Mouse (Mus musculus): ENCODE data around the gene Tbc1d30. TPM values are rescaled to one million over a fixed set of nuclear protein-coding genes. Genes with fewer than 3 reads are reported as not detected.

Tbc1d30 gene
- polyA plus RNA-seq, 1 experiment from 2014 or later: 1.1 TPM

DNA sequence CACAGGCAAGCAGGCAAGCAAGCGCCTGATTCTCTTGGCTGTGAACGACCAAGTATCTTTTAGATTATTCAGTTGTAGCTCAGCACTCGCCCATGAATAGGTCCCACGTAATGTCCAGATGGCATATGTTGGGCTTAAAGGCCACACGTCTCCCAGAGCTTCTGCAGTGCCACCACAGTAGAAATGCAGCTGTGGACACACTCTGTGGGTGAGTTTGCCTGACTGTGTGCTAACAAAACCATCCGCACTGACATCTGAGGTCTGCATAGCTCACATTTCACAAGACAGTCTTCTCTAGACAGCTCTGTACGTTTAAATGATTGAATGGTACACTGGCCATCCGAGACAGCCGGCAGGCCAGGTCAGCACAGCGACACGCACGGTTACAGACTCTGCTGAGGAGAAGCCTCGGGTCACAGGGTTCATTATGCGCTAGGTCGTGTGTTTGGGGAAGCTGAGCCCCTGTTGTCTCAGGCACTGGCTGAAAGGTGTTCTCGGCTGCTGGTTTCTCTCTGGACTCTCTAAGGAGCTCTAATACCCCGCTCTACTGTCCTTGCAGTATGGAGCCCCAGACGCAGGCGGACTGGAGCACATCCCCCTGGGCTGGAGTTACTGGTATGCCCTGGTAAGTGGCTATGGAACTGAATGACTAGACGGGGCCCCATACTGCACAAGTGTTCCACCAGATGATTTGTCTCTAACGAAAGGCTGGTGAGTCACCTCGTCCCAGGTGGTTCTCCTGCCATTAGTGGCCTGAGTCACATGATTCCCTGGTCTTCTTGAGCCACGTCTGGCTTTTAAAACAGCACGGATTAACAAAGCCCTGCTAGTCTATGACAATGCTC, 24.8 kb upstream of the Tbc1d30 start:
- Histone ChIP-seq H3K4me3 (no peak overlapping the region), H3K27me3 (ENCODE audit: low read depth, poor library complexity, severe bottlenecking) (no peaks in the 10 kb centered on the region), H3K9me3 (replicated peaks) (no peaks in the 10 kb centered on the region), H3K36me3 (peaks cover 92% of the 10 kb centered on the region), H3K27ac (replicated peaks) (no peak overlapping the region), H3K4me1 (0 out of 2 replicates have a peak, but pooled peaks cover 3% of the 10 kb centered on the region)
- 89% methylated on average over 24 of the region's 24 CpGs for WGBS
- DNase-seq (ENCODE audit: low spot score): no peak

DNA sequence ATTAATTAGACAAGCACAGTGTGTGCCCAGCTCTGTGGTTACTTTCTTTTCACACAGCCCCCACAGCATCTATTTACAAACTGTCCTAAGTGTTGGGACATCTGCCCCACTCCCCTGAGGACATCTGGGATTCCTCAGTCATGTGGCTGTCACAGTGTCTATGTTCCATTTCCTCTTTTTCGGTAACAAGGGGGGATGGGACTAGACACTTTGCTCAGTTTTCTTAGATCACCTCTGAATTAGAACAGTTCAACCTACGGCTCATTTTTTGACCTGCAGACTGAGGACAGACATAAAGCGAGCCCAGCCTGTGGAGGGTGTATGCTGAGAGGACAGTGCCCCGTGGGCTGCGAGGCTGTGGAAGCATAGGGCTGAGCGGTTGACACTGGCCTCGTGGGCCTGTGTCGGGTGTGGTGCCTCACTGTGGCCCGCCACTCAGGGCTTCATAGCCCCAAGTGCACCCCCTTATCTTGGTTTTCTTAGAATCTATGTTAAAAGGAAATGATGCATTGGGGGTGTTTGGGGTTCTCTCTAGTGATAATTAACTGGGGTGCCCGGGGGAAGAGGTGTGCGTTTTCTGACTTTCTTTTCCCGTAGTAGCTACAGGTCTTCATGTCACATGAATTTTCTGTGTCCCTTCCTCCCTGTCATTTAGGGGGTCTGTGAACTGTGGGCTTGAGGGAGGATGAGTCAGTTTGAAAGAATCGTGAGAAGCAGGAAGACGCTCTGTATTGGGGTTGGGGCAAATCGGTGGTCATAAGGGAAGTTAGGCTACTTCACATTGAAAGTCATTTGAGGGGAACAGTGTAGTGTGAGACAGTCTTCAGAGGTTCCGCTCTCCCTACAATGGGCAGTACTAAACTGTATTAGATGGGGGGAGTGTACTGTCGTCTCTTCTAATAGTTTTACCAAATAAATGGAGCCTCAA, 23.9 kb upstream of the Tbc1d30 start:
- WGBS: 93% methylated on average over 17 of the region's 17 CpGs
- Histone ChIP-seq H3K27me3 (ENCODE audit: low read depth, poor library complexity, severe bottlenecking) (no peaks in the 10 kb centered on the region), H3K4me3 (no peak overlapping the region), H3K4me1 (0 out of 2 replicates have a peak, but pooled peaks cover 3% of the 10 kb centered on the region), H3K9me3 (replicated peaks) (no peaks in the 10 kb centered on the region), H3K27ac (replicated peaks) (no peak overlapping the region), H3K36me3 (peaks cover 92% of the 10 kb centered on the region)
- DNase-seq (ENCODE audit: low spot score): no peak

DNA sequence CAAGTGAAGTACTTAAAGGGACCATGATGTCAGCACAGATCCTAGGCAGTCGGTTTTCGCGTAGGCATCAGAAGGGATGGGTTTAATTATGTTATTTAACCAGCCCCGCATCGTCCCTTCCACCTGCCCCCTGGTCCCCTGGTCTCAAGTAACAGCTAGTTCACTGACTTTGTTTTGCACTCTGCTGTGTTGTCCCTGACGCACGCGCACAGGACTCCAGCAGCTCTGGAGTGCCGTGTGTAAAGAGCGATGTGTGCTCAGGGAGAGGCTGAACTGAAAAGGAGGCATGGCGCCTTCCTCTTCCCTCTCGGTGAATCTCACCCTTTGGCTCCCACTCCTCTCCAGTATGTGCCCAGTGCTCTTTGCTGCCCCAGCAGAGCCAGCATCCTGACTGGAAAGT, 22.9 kb upstream of the Tbc1d30 start:
- H3K9me3 ChIP-seq (replicated peaks): no peaks in the 10 kb centered on the region
- no peak for DNase-seq (ENCODE audit: low spot score)
- H3K4me1 ChIP-seq: 0 out of 2 replicates have a peak, but pooled peaks cover 4% of the 10 kb centered on the region
- H3K27me3 ChIP-seq (ENCODE audit: low read depth, poor library complexity, severe bottlenecking): no peaks in the 10 kb centered on the region
- no peak overlapping the region for H3K27ac ChIP-seq (replicated peaks)
- H3K4me3 ChIP-seq: no peak overlapping the region
- WGBS: 83% methylated on average over 12 of the region's 12 CpGs
- peaks cover 92% of the 10 kb centered on the region for H3K36me3 ChIP-seq

DNA sequence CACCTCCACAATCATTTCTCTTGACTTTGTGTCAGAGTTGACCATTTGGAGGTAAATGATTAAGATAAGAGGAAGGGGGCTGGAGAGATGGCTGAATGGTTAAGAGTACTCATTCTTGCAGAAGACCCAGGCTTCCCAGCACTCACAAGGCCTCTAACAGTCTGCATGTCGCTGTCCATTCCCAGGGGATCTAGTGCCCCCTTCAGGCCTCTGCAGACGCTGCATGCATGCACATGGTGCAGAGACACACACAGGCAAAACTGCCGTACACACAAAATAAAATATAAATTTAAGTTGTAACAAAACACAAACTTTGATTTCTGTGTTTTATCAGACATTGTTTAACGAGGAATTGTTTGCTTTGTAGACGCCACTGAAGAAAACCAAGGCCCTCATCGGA, 19.7 kb upstream of the Tbc1d30 start:
- no peak for DNase-seq (ENCODE audit: low spot score)
- Histone ChIP-seq H3K4me3 (no peak overlapping the region), H3K4me1 (peaks cover 24% of the 10 kb centered on the region), H3K27me3 (ENCODE audit: low read depth, poor library complexity, severe bottlenecking) (no peaks in the 10 kb centered on the region), H3K27ac (replicated peaks) (no peak overlapping the region), H3K36me3 (peaks cover 70% of the 10 kb centered on the region), H3K9me3 (replicated peaks) (no peaks in the 10 kb centered on the region)
- WGBS: 90% methylated on average over 6 of the region's 6 CpGs

DNA sequence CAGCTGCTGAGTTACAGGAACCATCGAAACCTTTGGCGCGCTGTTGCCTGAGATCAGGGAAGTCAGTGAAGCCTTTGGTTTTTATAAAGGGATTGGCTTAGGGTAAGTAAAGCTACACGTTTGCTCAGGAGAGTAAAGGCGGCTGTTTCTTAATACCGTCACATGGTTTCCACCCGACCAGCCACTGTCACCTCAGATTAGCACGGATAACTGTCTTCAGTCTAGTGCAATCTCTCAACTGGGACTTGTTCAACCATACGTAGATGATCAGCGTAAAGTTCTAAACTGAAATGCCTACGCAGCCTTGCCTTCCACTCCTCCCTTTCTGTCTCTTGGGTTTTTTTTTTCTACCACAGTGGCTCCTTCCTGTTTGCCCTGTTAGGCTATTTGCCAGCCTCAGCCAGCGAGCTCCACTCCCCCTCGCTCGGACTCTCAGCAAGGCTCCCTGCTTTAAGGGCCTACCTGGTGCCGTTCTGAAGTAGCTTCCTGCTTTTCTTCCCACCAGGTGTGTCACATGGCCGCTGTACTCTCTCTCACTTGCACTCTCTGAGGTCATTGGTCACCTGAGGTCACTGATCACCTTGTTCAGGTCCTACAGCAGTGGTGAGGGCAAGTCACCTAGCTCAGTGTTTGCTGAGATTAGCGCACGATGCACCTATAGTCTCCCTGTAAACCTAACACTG, 17.8 kb upstream of the Tbc1d30 start:
- Histone ChIP-seq H3K27ac (replicated peaks) (no peak overlapping the region), H3K4me3 (no peak overlapping the region), H3K9me3 (replicated peaks) (no peaks in the 10 kb centered on the region), H3K36me3 (peaks cover 52% of the 10 kb centered on the region), H3K27me3 (ENCODE audit: low read depth, poor library complexity, severe bottlenecking) (no peaks in the 10 kb centered on the region), H3K4me1 (peaks cover 38% of the 10 kb centered on the region)
- no peak for DNase-seq (ENCODE audit: low spot score)
- whole genome bisulfite sequencing: 86% methylated on average over 18 of the region's 18 CpGs

DNA sequence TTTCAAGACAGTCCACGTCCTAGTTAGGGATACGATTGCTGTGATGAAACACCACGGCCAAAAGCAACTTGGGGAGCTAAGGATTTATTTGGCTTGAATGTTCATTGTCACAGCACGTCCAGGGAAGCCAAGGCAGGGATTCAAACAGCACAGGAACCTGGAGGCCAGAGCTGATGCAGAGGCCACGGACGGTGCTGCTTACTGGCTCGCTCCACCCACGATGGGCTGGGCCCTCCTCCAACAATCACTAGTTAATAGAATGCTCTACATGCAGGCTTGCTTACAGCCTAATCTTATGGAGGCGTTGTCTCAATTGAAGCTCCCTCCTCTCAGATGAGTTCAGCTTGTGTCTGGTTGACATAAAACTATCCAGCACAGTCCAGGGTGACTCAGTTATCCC, 16.7 kb upstream of the Tbc1d30 start:
- Histone ChIP-seq H3K27ac (replicated peaks) (no peak overlapping the region), H3K36me3 (peaks cover 41% of the 10 kb centered on the region), H3K27me3 (ENCODE audit: low read depth, poor library complexity, severe bottlenecking) (no peaks in the 10 kb centered on the region), H3K4me1 (peaks cover 38% of the 10 kb centered on the region), H3K4me3 (no peak overlapping the region), H3K9me3 (replicated peaks) (no peaks in the 10 kb centered on the region)
- no peak for DNase-seq (ENCODE audit: low spot score)
- WGBS: 88% methylated on average over 9 of the region's 9 CpGs

DNA sequence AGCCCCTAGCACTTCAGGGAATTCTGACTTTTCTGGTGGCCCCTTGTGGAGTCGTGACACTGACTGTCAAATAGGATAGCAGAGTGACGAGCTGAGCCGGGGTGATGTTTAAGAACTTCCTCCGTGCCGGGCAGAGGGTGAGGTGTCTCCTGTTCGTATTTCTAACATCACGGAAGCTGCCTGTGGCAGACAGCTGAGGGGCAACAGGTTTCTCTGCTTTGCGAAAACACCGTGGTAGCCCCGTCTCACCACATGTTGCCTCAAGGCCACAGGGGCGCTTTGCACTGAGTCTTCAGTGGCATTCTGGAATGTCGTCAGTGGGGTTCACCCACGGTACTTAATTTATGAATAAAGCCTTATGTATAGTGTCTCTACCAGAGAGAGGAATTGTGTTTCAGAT, 16.2 kb upstream of the Tbc1d30 start:
- 86% methylated on average over 13 of the region's 13 CpGs for WGBS
- peaks cover 41% of the 10 kb centered on the region for H3K36me3 ChIP-seq
- no peak overlapping the region for H3K4me3 ChIP-seq
- no peak for DNase-seq (ENCODE audit: low spot score)
- no peaks in the 10 kb centered on the region for H3K27me3 ChIP-seq (ENCODE audit: low read depth, poor library complexity, severe bottlenecking)
- peaks cover 38% of the 10 kb centered on the region for H3K4me1 ChIP-seq
- no peak overlapping the region for H3K27ac ChIP-seq (replicated peaks)
- no peaks in the 10 kb centered on the region for H3K9me3 ChIP-seq (replicated peaks)

DNA sequence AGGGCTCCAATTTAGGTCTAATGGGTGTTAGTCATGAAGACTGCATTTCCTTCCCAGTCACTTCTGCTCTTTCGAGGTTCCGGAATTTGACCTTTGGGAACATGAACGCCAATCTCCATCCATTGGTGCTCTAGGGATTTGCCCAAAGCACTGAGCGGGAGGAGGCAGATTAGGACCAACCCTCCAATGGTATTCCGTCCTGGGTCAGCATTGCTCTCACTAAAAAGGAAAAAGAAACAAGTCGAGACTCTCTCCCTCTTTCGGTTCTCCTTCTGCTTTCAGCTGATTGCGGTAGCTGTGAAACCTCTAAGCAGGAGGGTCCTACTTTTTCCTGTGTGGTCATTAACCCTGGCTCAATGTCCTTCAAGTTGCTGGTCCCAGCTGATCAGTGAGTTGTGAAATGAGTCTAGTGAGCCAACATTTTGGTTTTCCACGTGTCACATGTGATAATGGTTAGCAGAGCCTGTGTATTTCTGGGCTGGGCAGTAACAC, 14.7 kb upstream of the Tbc1d30 start:
- peaks cover 38% of the 10 kb centered on the region for H3K4me1 ChIP-seq
- peak overlapping the region; percentile 96 for H3K4me3 ChIP-seq
- H3K36me3 ChIP-seq: peaks cover 27% of the 10 kb centered on the region
- WGBS: 13% methylated on average over 9 of the region's 9 CpGs
- H3K9me3 ChIP-seq (replicated peaks): no peaks in the 10 kb centered on the region
- peak; percentile 22 for DNase-seq (ENCODE audit: low spot score)
- H3K27ac ChIP-seq (replicated peaks): no peak overlapping the region
- H3K27me3 ChIP-seq (ENCODE audit: low read depth, poor library complexity, severe bottlenecking): no peaks in the 10 kb centered on the region

DNA sequence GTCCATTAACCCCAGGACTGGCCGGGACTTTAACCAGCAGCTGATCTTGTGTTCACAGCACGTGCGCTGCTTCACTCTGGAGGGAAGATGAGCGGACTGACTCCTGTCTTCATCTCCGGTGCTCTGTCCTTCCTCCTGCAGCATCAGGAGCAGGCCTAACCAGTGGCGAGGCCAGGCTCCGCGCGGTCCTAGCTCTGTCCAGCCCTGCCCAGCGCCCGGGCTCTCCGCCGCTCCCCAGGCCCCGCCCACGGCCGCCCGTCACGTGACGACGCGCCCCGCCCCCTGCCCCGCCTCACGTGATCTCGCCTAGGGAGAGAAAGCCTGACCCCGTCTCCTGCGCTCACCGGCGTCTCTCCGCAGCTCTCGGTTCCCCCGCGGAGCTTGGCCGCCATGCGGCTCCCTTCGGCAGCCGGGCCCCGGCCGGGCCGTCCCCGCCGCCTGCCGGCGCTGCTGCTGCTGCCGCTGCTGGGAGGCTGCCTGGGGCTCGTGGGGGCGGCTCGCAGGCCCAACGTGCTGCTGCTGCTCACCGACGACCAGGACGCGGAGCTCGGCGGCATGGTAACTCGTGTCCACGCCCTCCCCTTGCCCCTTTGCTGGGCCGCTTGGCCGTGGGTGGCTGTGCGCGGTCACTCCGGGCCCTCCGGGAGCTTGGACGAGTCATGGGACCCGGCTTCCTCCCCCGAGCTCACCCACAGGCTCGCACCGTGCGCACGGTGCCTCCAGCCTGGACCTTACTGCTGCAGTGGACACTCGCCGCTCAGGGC, 13.9 kb upstream of the Tbc1d30 start, which contains the start of gene Gns:
Gene Gns, plus strand, starts transcription at position 290 of the 764 bp plus-strand sequence.
- peak; percentile 99 for DNase-seq (ENCODE audit: low spot score)
- H3K4me1 ChIP-seq: peaks cover 38% of the 10 kb centered on the region
- H3K4me3 ChIP-seq: peak within 1 kb of the TSS; percentile 96
- peaks cover 19% of the 10 kb centered on the region for H3K36me3 ChIP-seq
- no peaks in the 10 kb centered on the region for H3K27me3 ChIP-seq (ENCODE audit: low read depth, poor library complexity, severe bottlenecking)
- peak within 1 kb of the TSS; percentile 91 for H3K27ac ChIP-seq (replicated peaks)
- under 1% methylated on average over 72 of the region's 72 CpGs for WGBS
- no peaks in the 10 kb centered on the region for H3K9me3 ChIP-seq (replicated peaks)

DNA sequence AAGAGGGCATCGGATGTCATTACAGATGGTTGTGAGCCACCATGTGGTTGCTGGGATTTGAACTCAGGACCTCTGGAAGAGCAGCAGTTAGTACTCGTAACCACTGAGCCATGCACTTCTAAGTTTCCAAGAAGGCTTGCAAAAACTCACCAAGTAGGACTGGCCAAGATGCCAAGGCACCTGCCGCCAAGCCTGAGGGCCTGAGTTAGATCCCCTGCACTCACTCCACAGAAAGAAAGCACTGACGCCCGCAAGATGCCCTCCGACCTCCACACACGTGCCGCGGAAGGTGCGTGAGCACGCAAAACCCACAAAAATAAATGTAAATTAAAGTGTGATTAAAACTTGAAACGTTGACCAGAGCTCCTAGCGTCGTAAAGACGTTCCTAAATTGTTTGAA, 13.2 kb upstream of the Tbc1d30 start:
- Histone ChIP-seq H3K27ac (replicated peaks) (peak overlapping the region; percentile 91; the same call in 1 of the 2 replicates), H3K27me3 (ENCODE audit: low read depth, poor library complexity, severe bottlenecking) (no peaks in the 10 kb centered on the region), H3K4me1 (peaks cover 38% of the 10 kb centered on the region), H3K4me3 (peak overlapping the region; percentile 96), H3K36me3 (peaks cover 12% of the 10 kb centered on the region), H3K9me3 (replicated peaks) (no peaks in the 10 kb centered on the region)
- DNase-seq (ENCODE audit: low spot score): peak; percentile 23
- 38% methylated on average over 15 of the region's 15 CpGs for WGBS

DNA sequence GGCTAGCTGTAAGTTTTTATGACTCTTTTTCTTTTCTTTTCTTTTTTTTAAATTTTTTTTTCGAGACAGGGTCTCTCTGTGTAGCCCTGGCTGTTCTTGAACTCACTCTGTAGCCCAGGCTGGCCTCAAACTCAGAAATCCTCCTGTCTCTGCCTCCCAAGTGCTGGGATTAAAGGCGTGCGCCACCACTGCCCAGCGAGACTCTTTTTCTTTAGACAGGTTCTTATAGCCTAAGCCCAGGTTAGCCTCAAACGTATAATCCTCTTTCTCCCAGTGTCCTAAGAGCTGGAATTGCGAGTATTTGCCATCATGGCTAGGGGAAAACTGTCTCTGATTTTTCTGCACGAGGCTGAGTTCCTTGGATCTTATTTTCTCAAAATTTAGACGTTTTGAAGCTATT, 12.1 kb upstream of the Tbc1d30 start:
- Histone ChIP-seq H3K4me3 (no peak overlapping the region), H3K4me1 (peaks cover 32% of the 10 kb centered on the region), H3K27ac (replicated peaks) (no peak overlapping the region), H3K36me3 (peaks cover 6% of the 10 kb centered on the region; the same call in 1 of the 2 replicates), H3K9me3 (replicated peaks) (no peaks in the 10 kb centered on the region), H3K27me3 (ENCODE audit: low read depth, poor library complexity, severe bottlenecking) (no peaks in the 10 kb centered on the region)
- WGBS: 80% methylated on average over 8 of the region's 8 CpGs
- no peak for DNase-seq (ENCODE audit: low spot score)

Measured in midbrain, embryonic 10.5 days (tissue).